Mouse (Mus musculus): ENCODE measurements around the gene Ifi206.

The Ifi206 gene

DNA sequence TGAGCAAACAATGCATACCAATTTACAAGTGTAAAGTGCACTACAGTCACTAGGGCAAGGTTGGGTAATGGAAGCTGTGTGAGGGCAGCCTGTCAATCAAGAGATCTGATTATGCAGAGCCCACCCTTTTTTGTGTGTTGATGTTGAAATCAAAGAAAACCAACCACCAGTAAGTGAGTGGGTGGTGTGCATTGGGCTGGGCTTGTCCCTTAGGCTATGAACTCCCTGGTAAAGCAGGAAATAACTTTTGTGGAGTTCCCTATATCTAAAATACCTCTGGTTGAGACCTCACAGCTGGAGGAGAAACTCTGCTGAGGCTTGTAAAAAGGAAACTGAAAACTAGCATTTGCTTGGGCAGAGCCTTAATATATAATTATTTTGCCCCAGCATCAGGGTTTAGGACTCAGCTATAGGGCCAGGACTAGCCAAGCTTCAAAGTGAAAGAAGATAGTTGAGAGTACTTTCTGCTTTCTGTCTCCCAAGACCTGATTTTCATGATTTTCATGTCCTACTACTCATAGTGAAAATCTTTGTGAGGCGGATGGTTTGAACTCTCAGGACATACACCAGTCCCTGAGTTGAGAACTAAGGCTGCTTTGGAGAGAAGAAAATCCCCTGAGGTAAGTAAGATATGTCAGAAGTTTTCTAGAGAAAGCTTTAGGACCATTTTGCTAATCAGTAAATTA lies 71.8 kb downstream of the Ifi206 start:
- in situ Hi-C loops (cut with MseI, MboI), result no loop called here

DNA sequence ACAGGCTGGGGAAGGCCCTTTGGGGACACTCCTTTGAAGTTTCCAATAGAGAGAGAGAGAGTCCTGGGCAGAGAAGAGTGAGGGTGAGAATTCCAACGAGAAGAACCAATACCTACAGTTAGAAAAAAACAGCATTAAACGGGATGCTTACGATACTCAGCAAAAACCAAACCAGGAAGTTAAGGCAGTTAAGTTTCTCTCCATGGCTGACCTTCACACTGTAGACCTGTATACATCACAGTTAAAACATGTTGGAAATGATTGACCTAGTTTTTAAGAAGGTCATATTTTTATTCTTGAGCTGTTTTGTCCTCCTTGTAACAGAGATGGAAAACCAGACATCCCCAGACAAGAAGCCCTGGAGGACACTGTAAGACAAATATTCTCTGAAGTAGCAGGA lies 72.3 kb downstream of the Ifi206 start:
- in situ Hi-C loops (cut with MseI, MboI), result no loop called here
